Mouse (Mus musculus): ENCODE measurements around the gene Slc12a4. TPM values are rescaled to one million over a fixed set of nuclear protein-coding genes. Genes with fewer than 3 reads are reported as not detected.

Slc12a4 gene
- polyA plus RNA-seq, 1 experiment from 2014 or later: 17.5 TPM

GRCm38 (mm10) chr8:105971019-105971720 lies 5.3 kb upstream of the Slc12a4 start:
- no peak for DNase-seq (ENCODE audit: low spot score)

GRCm38 (mm10) chr8:105969367-105969766 lies 3.5 kb upstream of the Slc12a4 start:
- no peak for DNase-seq (ENCODE audit: low spot score)

GRCm38 (mm10) chr8:105966692-105967311 lies 905 bp upstream of the Slc12a4 start:
- peak; percentile 52 for DNase-seq (ENCODE audit: low spot score)

GRCm38 (mm10) chr8:105965266-105965904 lies 512 bp downstream of the Slc12a4 start:
- DNase-seq (ENCODE audit: low spot score): peak; percentile 41

GRCm38 (mm10) chr8:105964506-105965265 lies 1.2 kb downstream of the Slc12a4 start:
- DNase-seq (ENCODE audit: low spot score): no peak

- DNase-seq (ENCODE audit: low spot score): no peak
Measured at GRCm38 (mm10) chr8:105961536-105961935, 4.4 kb downstream of the Slc12a4 start.

GRCm38 (mm10) chr8:105961101-105961500 lies 4.8 kb downstream of the Slc12a4 start:
- no peak for DNase-seq (ENCODE audit: low spot score)

- DNase-seq (ENCODE audit: low spot score): no peak
Measured at GRCm38 (mm10) chr8:105959350-105959749, 6.5 kb downstream of the Slc12a4 start.

GRCm38 (mm10) chr8:105957813-105958212 lies 8.1 kb downstream of the Slc12a4 start:
- no peak for DNase-seq (ENCODE audit: low spot score)

GRCm38 (mm10) chr8:105956556-105956955 lies 9.3 kb downstream of the Slc12a4 start:
- DNase-seq (ENCODE audit: low spot score): no peak

- DNase-seq (ENCODE audit: low spot score): no peak
Measured at GRCm38 (mm10) chr8:105951057-105951659, 14.7 kb downstream of the Slc12a4 start.

- no peak for DNase-seq (ENCODE audit: low spot score)
Measured at GRCm38 (mm10) chr8:105949350-105949749, 16.5 kb downstream of the Slc12a4 start.

GRCm38 (mm10) chr8:105943321-105943739 lies 22.6 kb downstream of the Slc12a4 start, which contains the start of gene Lcat:
Lcat (minus strand) TSS chr8:105943382.
- DNase-seq (ENCODE audit: low spot score): no peak

- DNase-seq (ENCODE audit: low spot score): no peak
Measured at GRCm38 (mm10) chr8:105942542-105942941, 23.4 kb downstream of the Slc12a4 start.

GRCm38 (mm10) chr8:105942026-105942425 lies 23.9 kb downstream of the Slc12a4 start:
- DNase-seq (ENCODE audit: low spot score): no peak

GRCm38 (mm10) chr8:105938306-105938669 lies 27.6 kb downstream of the Slc12a4 start, which contains the start of gene Psmb10:
Psmb10 (minus strand) TSS chr8:105938444.
- no peak for DNase-seq (ENCODE audit: low spot score)

GRCm38 (mm10) chr8:105937496-105938305 lies 28.2 kb downstream of the Slc12a4 start:
- DNase-seq (ENCODE audit: low spot score): peak; percentile 72

GRCm38 (mm10) chr8:105936866-105937475 lies 28.9 kb downstream of the Slc12a4 start:
- peak; percentile 62 for DNase-seq (ENCODE audit: low spot score)

GRCm38 (mm10) chr8:105935863-105936603 lies 29.9 kb downstream of the Slc12a4 start:
- DNase-seq (ENCODE audit: low spot score): no peak

All from thymus, postnatal 0 days (tissue).